Mouse (Mus musculus) cerebellum, postnatal 10 days (tissue): Measurements from ENCODE around the gene Gm20532.

Experiments
- DNase-seq, 2 experiments: peaks; one replicate each; pipeline ENCODE4 v3.0.0; 2021; ENCODE audit warnings: mixed read lengths in 2 of 2

Gene Gm20532

DNA sequence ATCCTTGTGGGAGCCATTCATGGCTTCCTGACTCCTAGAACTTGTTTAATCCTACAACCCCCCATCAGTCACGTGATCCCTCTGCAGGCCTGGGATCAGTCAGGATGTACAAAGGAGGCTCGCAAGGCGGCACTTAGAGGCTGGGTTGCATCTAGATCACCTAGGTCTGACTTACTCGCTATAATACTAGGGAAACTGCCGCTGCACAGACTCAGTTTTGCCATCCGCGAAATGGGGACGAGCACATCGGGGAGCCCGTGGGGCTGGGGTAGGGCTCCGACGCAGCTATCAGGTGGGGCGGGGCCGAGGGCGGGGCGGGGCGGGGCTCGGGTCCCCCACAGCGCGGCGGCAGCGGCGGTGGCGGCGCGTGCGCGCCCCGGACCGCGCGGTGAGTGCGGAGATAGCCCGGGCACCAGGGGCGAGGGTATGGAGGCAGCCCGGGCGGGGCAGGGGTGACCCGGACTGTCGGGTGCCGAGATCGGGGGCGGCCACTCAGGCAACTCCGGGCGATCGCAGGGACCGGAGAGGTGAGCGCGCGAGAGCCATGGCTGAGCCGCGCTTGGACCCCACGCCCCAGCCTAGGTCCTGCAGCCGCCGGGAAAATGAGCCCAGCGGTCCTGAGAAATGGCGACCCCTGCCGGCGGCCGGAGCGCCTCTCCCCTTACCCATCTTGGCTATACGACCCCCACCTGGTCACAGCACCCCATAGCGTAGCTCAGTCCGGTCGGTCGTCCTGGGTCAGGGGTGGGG, at the start of gene Gm20532:
TSS of gene Gm20532 (plus strand) at position 346 of the 750 bp plus-strand sequence.
- peak; percentile 91 to 93 for DNase-seq

DNA sequence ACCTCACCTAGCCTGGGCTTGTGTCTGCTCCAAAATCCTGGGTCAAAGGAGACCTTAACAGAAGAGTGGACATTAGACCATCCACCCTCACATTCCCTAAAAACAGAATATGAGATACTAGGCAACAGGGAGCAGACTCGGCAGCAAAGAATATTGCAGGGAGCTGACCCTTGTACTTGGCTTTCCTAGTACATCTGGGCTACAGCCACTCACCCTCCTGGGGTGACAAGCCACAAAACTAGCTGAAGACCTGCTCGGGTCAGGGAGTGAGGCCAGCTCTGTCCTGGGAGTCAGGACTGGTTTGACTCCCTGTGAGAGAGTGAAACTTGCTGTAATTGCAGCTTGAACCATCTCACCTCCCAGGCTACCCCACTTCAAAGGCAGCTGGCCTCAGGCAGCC, 46.9 kb upstream of the Gm20532 start:
- DNase-seq, result no peak

DNA sequence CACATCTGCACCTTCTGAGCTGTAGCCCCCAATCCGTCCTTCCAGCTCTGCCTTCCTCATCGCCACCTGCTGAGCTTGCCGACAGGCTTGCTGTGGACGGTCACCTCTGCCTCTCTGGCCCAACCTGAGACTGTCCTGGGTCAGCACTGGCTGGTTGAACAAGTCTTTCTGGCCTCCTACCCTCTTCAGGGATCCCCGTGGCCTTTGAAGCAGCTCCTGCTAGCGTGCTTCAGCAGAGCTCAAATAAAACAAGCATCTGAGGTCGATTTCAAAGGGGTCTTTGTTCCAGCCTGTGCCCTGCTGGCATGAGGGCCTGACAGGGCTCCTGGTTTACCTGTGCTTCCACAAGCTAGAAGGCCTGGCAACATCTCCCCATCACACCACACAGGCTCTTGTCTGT, 45.7 kb upstream of the Gm20532 start:
- DNase-seq, result no peak

DNA sequence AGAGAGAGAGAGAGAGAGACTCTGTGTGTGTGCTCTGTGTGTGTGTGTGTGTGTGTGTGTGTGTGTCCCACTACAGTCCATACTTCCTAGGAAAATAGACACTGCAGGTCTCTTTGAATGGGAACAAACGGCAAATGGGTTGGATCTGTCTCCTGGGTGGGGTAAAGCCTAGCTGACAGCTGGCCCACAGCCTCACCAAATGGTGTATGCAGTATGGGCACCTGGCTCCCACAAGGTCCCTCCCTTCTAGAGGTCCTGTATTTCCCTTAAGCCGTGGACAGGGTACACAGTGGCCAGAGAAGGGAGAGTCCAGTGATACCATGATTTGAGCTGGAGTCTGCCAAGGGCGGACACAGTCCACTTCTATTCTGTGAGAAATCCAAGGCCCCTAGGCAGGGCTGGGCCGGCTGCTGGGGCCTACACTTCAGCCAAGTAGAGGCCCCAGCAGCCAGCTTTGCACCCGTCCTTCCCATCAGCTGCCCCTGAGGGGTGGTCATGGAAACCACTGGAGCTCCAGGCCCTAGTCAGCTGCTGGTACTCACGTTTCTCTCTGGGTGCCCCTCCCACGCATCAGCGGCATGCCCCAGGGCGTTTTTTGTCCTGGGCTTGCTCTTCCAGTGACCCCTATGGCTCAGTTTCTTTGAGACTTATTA, 45.1 kb upstream of the Gm20532 start:
- DNase-seq, result peak; percentile 53 to 57

DNA sequence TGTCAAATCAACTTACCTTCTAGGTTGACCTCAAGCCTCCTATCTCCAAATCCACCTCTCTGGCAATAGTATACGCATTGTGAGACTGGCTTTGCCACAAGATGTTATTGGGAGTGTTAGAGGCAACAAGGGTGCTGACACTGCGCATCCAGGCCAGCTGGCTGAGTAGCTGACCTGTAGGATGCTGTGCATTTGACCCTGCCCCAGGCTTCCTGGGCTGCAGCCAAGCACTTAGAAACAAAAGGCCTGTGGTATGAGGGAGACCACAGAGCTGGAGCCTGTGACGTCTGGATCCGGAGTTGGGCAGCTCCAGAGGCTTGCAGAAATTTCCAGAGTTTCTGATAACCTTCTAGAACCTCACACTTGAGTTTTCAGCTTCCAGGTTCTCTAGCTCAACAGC, 43.3 kb upstream of the Gm20532 start:
- peak in 1 of 2 experiments; percentile 40 for DNase-seq

DNA sequence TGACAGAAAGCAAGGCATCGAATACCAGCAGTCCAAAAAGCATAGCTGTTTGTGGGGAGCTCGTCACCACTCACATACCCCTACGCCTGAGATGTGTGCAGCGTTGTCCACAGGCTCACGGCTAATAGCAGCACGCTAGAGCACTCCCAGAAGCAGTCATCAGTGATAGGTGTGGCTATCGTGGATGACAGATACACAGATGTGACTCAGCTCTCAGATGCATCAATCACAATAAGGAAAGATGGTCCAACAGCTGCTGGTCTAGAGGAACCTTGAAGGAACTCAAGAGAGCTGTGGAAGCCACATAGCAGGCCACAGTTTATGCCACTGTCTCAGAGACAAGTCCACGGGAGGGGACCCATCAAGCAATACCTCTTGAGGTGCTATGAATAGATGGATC, 42.7 kb upstream of the Gm20532 start:
- DNase-seq, result no peak

GRCm38 (mm10) chr2:26544265-26544664, 42.2 kb upstream of the Gm20532 start:
- no peak for DNase-seq

DNA sequence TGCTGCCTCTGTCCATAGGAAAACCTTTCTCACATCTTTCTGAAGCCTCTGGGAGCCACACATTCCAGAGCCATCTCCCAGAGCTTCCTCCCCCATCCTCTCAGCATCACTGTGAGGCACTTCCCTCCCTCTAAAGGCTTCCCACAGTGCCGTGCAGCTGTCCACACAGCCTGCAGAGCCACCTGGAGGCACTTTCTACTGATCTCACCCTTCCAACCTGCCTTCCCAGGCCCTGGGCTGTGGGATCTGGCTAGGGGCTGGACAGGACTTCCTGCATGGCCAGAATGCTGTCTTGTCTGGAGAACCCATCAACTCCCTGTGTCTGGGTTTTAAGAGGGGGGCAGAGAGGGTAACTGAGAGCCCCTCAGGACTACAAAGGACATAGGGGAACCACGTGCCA, 39.0 kb upstream of the Gm20532 start:
- DNase-seq, result peak in 1 of 2 experiments; percentile 38

DNA sequence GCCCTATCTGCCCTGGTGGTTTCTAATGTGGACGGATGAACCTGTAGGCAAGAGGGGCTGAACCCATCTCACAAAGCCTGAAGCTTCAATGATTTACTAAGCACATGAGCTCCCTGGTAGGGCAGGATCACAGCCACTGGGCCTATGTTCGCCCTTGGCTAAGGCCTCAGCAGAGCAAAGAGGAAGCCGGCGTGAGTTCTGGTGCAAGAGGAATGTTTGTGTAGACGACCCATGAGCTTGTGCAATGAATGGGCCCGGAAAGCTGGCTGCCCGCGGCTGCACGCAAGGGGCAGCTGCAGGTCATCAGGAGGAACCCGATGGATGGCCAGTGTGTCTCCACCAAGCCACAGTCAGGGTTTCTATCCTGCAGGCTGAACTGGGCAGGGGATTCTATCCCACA, 36.6 kb upstream of the Gm20532 start:
- DNase-seq, result no peak

DNA sequence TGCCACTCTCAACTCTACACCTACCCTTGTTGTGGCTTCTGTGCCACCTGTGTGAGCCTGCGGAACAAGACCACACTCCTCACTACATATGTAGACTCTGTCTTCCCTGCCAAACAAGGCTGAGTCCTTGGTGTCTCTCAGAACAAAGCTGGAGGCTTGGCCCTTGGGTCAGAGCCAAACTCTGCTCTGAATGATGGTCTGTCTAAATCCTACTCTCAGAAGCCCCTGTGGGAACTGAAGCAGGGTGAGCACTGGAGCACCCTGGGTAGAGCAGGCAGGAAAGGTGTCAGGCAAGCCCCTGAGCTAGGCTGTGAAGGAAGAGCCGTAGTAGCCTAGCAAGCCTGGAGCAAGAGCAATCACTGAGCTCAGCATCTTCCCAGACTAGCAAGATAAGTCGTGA, 36.2 kb upstream of the Gm20532 start:
- DNase-seq, result peak in 1 of 2 experiments; percentile 24

GRCm38 (mm10) chr2:26550777-26551176, 35.7 kb upstream of the Gm20532 start:
- DNase-seq, result peak; percentile 44 to 52

DNA sequence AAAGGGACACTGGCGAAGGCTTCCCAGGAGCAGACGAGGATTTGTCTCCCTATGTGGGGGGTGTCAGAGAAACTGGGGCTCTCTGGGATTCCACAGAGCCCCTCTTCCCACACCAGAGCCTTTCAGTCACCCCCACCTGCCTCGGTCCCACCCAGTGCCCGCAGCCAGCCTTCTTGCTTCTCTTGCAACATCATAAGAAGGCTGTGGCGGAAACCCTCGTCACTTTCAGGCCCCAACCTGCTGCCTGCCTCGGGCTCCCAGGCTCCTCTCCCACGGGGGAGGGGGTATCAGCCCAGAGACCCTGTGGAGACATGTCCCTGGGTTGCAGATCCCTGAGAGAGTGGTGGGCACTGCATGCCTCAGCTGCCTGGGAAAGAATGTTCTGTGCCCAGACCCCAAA, 35.0 kb upstream of the Gm20532 start:
- DNase-seq, result no peak

DNA sequence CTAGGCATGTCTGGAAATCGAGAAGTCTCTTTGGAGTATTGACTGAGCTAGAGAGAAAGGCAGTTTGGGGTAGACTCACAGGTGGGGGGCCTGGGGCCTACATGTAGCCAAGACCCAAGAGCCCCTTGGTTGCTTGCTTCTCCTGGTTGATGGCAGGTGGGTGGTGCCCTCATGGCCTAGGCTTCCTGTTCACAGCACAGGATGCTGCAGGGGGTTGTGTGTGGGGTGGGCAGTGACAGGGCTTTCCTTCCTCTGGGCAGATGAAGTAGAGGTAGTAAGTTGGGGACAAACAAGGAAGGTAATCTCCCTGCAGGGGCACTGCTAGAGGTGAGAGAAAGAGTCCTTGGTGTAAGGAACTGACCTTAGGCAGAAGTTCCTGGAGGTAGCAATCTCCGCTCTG, 34.4 kb upstream of the Gm20532 start:
- DNase-seq, result no peak

- DNase-seq, result no peak
Observed at GRCm38 (mm10) chr2:26553904-26554303, 32.5 kb upstream of the Gm20532 start.

GRCm38 (mm10) chr2:26555076-26555475, 31.4 kb upstream of the Gm20532 start:
- DNase-seq, result peak; percentile 47 to 65

GRCm38 (mm10) chr2:26556535-26556993, 29.9 kb upstream of the Gm20532 start:
- DNase-seq, result no peak

DNA sequence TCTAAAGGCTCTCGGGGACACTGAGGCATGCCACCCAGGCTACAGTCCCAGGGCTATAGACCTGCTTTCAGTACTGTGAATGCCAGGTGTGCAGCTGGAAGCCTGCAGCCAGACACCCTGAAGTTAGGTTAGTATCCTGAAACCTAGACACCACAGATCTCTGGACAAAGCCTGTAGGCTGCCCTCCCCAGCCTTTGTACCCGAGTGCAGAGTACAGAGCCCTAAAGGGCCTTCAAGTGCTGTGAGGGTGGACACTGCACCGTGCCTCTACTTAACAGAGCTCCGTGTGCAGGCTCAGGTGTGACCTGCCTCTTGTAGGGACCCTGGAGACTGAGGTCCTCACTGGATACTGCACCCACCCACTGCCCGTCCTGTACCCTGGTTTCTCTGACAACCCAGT, 25.9 kb upstream of the Gm20532 start:
- no peak for DNase-seq

- DNase-seq, result peak; percentile 55 to 66
Observed at GRCm38 (mm10) chr2:26561351-26562016, 25.0 kb upstream of the Gm20532 start.

DNA sequence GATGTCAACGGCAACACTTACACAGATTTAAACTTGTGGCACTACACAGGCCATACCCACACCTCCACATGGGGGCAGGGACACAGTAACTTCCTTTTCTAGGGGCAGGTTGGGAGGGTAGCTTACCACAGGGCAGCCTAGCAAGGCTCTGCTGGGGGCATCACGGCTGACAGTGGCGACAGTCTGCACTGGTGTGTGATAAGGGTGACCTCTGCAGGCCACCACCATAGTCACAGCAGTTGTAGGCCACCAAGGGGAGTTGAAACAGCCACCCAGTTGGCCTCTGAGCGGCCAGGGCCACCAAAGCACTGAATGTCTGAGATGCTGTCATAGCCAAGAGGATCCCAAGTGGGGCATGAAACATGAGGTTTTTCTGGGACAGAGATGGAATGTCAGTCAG, 20.2 kb upstream of the Gm20532 start:
- DNase-seq, result peak; percentile 56 to 67

GRCm38 (mm10) chr2:26570034-26570433, 16.4 kb upstream of the Gm20532 start:
- peak; percentile 80 to 85 for DNase-seq

- DNase-seq, result no peak
Observed at GRCm38 (mm10) chr2:26571400-26571799, 15.0 kb upstream of the Gm20532 start.

DNA sequence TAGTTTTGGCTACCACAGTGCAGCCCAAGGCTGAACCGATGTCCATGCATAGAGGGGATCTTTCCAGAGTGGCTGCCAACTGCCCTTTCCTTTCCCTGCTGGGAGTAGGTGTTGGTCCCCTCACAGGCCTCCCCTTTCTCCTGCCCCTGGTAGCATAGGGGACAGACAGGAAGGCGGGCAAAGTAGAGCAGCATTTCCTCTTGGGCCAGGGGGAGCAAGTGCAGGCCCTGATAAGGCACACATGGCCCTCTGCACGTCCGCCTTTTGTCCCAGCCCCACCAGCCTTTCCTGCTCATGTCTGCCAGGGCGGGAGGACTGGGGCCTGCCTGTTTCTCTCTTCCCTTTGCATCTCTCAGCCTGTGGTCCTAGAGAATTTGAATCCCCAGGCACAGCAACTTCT, 14.6 kb upstream of the Gm20532 start:
- no peak for DNase-seq

DNA sequence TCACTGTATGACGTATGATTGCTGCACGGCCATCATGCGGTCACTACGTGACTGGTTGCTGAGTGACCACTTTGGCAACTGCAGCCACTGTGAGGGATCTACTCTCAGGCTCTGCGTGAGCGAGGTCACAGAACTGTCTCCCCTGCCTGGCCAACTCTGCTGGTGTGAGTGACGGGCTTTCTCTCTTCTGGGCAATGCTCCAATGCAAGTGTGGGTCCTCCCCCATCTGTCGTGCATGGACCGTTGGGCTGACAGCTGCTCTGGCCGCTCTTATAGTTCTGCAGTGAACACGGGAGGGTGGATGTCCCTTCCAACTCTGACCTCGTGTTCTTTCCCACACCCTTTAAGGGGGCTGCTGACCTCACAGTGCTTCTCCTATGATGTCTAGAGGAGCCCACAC, 13.0 kb upstream of the Gm20532 start:
- DNase-seq, result peak; percentile 85 to 88

- peak; percentile 54 to 56 for DNase-seq
Observed at GRCm38 (mm10) chr2:26573807-26574206, 12.6 kb upstream of the Gm20532 start.
